Mouse (Mus musculus): Measurements from ENCODE around the gene Lifr.

The Lifr gene

GRCm38 (mm10) chr15:7202981-7203380, 112.6 kb downstream of the Lifr start:
- no peak for DNase-seq (ENCODE audit: low spot score)

- no peak for DNase-seq (ENCODE audit: low spot score)
Observed at GRCm38 (mm10) chr15:7203606-7204330, 113.4 kb downstream of the Lifr start.

GRCm38 (mm10) chr15:7204917-7205316, 114.5 kb downstream of the Lifr start:
- no peak for DNase-seq (ENCODE audit: low spot score)

- DNase-seq (ENCODE audit: low spot score) = peak; percentile 55
Observed at GRCm38 (mm10) chr15:7206110-7206509, 115.7 kb downstream of the Lifr start.

GRCm38 (mm10) chr15:7207292-7207691, 116.9 kb downstream of the Lifr start:
- no peak for DNase-seq (ENCODE audit: low spot score)

GRCm38 (mm10) chr15:7208180-7208579, 117.8 kb downstream of the Lifr start:
- no peak for DNase-seq (ENCODE audit: low spot score)

GRCm38 (mm10) chr15:7213683-7214082, 123.3 kb downstream of the Lifr start:
- DNase-seq (ENCODE audit: low spot score) = no peak

GRCm38 (mm10) chr15:7215845-7216244, 125.4 kb downstream of the Lifr start:
- DNase-seq (ENCODE audit: low spot score) = no peak

- no peak for DNase-seq (ENCODE audit: low spot score)
Observed at GRCm38 (mm10) chr15:7216581-7217272, 126.3 kb downstream of the Lifr start.

- no peak for DNase-seq (ENCODE audit: low spot score)
Observed at GRCm38 (mm10) chr15:7217273-7217598, 126.8 kb downstream of the Lifr start.

GRCm38 (mm10) chr15:7222809-7223208, 132.4 kb downstream of the Lifr start:
- peak; percentile 51 for DNase-seq (ENCODE audit: low spot score)

GRCm38 (mm10) chr15:7224151-7224775, 133.8 kb downstream of the Lifr start:
- DNase-seq (ENCODE audit: low spot score) = no peak

GRCm38 (mm10) chr15:7226225-7226624, 135.8 kb downstream of the Lifr start:
- DNase-seq (ENCODE audit: low spot score) = peak; percentile 94

GRCm38 (mm10) chr15:7233393-7234090, 143.1 kb downstream of the Lifr start:
- DNase-seq (ENCODE audit: low spot score) = no peak

- DNase-seq (ENCODE audit: low spot score) = no peak
Observed at GRCm38 (mm10) chr15:7239904-7240303, 149.5 kb downstream of the Lifr start.

GRCm38 (mm10) chr15:7240950-7241349, 150.5 kb downstream of the Lifr start:
- DNase-seq (ENCODE audit: low spot score) = no peak

GRCm38 (mm10) chr15:7242161-7242850, 151.9 kb downstream of the Lifr start:
- no peak for DNase-seq (ENCODE audit: low spot score)

Measured in embryo, embryonic 10 days (tissue).